Mouse (Mus musculus) kidney, embryonic 14.5 days (tissue): ENCODE measurements around the gene Car9. TPM values are rescaled to one million over a fixed set of nuclear protein-coding genes. Genes with fewer than 3 reads are reported as not detected.

Experiments used
- ATAC-seq: fragments of 200-750 bp; cut with Nextera tagmentation; 2 replicates; pipeline ENCODE4 v1.8.0; 2017; ENCODE audit warnings: moderate number of reproducible peaks, mild to moderate bottlenecking, moderate TSS enrichment, moderate library complexity; ENCODE audit not compliant: low FRiP score, low TSS enrichment
- H3K27ac ChIP-seq: fragments of 300-500 bp; sonication (generic); 2 replicates; pipeline ENCODE4 v1.5.1; 2014; ENCODE audit warnings: low read depth, mild to moderate bottlenecking, low read length, moderate library complexity, mixed read lengths
- H3K27me3 ChIP-seq: fragments of 300-500 bp; sonication (generic); 2 replicates; pipeline ENCODE4 v1.6.1; 2014; ENCODE audit warnings: mild to moderate bottlenecking, low read length; ENCODE audit not compliant: control insufficient read depth, insufficient read depth
- H3K36me3 ChIP-seq: fragments of 300-500 bp; sonication (generic); 2 replicates; pipeline ENCODE4 v1.6.1; 2014; ENCODE audit warnings: low read length, mixed read lengths; ENCODE audit not compliant: control insufficient read depth, insufficient read depth
- H3K4me1 ChIP-seq: fragments of 300-500 bp; sonication (generic); 2 replicates; pipeline ENCODE4 v1.6.1; 2014; ENCODE audit warnings: low read length, mixed read lengths; ENCODE audit not compliant: control insufficient read depth, insufficient read depth
- H3K4me2 ChIP-seq: fragments of 300-500 bp; sonication (generic); replicated peaks from 2 replicates; pipeline ENCODE4 v1.6.1; 2014; ENCODE audit warnings: low read depth, mild to moderate bottlenecking, low read length
- H3K4me3 ChIP-seq: fragments of 300-500 bp; sonication (generic); 2 replicates; pipeline ENCODE4 v1.5.1; 2014; ENCODE audit warnings: mild to moderate bottlenecking, low read length
- H3K9ac ChIP-seq: fragments of 300-500 bp; sonication (generic); 2 replicates; pipeline ENCODE4 v1.6.1; 2014; ENCODE audit warnings: low read depth, mild to moderate bottlenecking, low read length, moderate library complexity
- H3K9me3 ChIP-seq: fragments of 300-500 bp; sonication (generic); 2 replicates; pipeline ENCODE4 v1.6.1; 2016; ENCODE audit warnings: low read length; ENCODE audit not compliant: control insufficient read depth
- WGBS: fragments of 180-500 bp; shearing (Covaris S2); extraction: QIAGEN DNeasy Blood & Tissue Kit; methylation state at CpG from one replicate; pipeline ENCODE4 v1.1.7; 2014; 5-methylcytosine and 5-hydroxymethylcytosine counted together
- polyA plus RNA-seq: library from polyadenylated mRNA; unstranded; fragments of >200 nt; fragmentation: Nextera tagmentation; extraction: Ambion mirVana; gene quantifications from 2 replicates; pipeline ENCODE4 v1.2.1, GENCODE M21; 2014

Gene Car9
- polyA plus RNA-seq, 1 experiment from 2014 or later: 0.80 TPM

DNA sequence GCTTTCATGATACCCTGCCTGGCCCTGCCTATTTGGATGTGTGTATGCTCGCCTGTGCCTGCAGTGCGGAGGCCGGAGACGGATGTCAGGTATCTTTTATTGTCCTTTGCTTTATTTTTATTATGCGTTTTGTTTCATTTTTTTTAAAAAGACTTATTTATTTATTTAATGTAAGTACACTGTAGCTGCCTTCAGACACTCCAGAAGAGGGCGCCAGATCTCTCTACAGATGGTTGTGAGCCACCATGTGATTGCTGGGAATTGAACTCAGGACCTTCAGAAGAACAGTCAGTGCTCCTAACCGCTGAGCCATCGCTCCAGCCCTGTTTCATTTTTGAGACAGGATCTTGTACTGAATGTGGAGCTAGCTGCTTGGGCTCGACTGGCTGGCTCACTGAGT lies 21.7 kb downstream of the Car9 start:
- Histone ChIP-seq H3K4me3 (no peak overlapping the region), H3K27ac (no peak overlapping the region), H3K4me1 (peaks cover 4% of the 10 kb centered on the region; the same call in 1 of the 2 replicates), H3K36me3 (peaks cover 26% of the 10 kb centered on the region), H3K9me3 (0 out of 2 replicates have a peak, but pooled peaks cover 3% of the 10 kb centered on the region), H3K9ac (no peak overlapping the region), H3K27me3 (peaks cover 8% of the 10 kb centered on the region), H3K4me2 (no peak overlapping the region)
- no peak for ATAC-seq
- 76% methylated on average over 9 of the region's 9 CpGs for WGBS

- Histone ChIP-seq H3K4me1 (no peaks in the 10 kb centered on the region), H3K36me3 (peaks cover 42% of the 10 kb centered on the region), H3K9me3 (0 out of 2 replicates have a peak, but pooled peaks cover 3% of the 10 kb centered on the region), H3K4me2 (no peak overlapping the region), H3K27ac (no peak overlapping the region), H3K9ac (no peak overlapping the region), H3K4me3 (no peak overlapping the region), H3K27me3 (peaks cover 6% of the 10 kb centered on the region)
- 0 out of 2 replicates have a peak, but pooled peaks have one; percentile 58 for ATAC-seq
- 42% methylated on average over 8 of the region's 8 CpGs for WGBS
Measured at GRCm38 (mm10) chr4:43530081-43530501, 23.3 kb downstream of the Car9 start.

DNA sequence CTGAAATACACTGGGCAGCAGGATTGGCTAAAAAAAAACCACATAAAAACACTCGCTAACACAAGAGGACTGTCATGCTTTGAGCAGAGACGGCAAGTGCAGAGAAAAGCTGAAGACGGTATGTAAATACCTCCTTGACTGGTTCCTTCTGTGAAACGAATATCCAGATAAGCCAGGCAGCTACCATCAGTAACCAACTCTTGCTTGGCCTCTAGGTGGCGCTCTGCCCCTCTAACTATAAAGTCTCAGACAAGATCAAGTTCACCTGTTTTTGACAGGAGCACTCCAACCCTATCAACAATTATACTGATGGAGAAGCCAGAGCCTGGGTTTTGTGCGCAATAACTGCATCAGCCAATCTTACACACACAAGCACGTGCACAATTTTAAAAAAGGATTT lies 23.8 kb downstream of the Car9 start:
- 20% methylated on average over 7 of the region's 7 CpGs for WGBS
- no peak for ATAC-seq
- H3K36me3 ChIP-seq: peaks cover 47% of the 10 kb centered on the region
- no peak overlapping the region for H3K4me2 ChIP-seq
- 0 out of 2 replicates have a peak, but pooled peaks cover 3% of the 10 kb centered on the region for H3K9me3 ChIP-seq
- no peak overlapping the region for H3K9ac ChIP-seq
- no peak overlapping the region for H3K27ac ChIP-seq
- H3K4me3 ChIP-seq: no peak overlapping the region
- H3K4me1 ChIP-seq: no peaks in the 10 kb centered on the region
- H3K27me3 ChIP-seq: peaks cover 1% of the 10 kb centered on the region; the same call in 1 of the 2 replicates

- ATAC-seq: no peak
- Histone ChIP-seq H3K9me3 (no peaks in the 10 kb centered on the region), H3K4me1 (no peaks in the 10 kb centered on the region), H3K36me3 (peaks cover 73% of the 10 kb centered on the region), H3K4me3 (no peak overlapping the region), H3K4me2 (no peak overlapping the region), H3K27me3 (no peaks in the 10 kb centered on the region), H3K9ac (no peak overlapping the region), H3K27ac (no peak overlapping the region)
- 75% methylated on average over 9 of the region's 9 CpGs for WGBS
Measured at GRCm38 (mm10) chr4:43533270-43533669, 26.5 kb downstream of the Car9 start.

DNA sequence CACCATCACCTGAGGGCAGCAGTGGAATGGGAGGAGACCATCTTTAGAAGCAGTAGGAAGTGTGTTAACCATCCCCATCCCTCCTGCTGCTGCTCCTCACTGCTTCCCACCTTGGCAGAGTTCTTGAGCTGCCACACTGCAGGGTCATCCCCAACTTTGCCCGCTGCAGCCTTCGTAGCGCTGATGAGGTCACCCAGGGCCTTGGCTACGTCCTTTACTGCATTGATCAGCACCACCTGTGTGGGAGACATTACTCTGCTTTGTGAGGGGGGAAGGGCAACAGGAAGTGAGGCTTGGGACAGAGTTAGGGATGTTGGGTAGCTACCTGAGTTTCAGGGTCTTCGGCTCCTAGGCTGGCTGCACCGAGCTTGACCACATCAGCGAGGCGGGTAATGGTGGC lies 28.9 kb downstream of the Car9 start:
- Histone ChIP-seq H3K4me3 (no peak overlapping the region), H3K27me3 (no peaks in the 10 kb centered on the region), H3K4me2 (no peak overlapping the region), H3K9ac (no peak overlapping the region), H3K27ac (no peak overlapping the region), H3K9me3 (no peaks in the 10 kb centered on the region), H3K36me3 (peaks cover 97% of the 10 kb centered on the region), H3K4me1 (no peaks in the 10 kb centered on the region)
- WGBS: 93% methylated on average over 8 of the region's 8 CpGs
- ATAC-seq: no peak

DNA sequence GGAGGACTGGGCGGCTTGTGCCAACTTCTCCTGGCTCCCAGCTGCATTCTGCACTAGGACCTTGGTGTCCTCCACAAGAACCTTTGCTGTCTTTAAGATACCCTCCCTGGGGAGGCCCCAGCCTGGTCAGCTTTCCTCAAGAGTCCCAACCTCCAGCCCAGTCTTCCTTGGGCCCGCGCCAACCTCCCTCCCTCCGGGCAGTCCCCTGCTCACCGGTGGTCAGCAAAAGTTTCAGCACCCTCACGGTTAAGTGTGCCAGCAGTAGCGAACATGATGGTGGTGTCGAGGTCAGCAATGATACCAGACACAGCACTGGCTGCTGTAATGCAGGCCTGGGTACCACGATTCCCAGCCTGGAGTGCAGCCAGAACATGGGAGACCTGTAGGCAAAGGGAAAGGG lies 29.3 kb downstream of the Car9 start:
- Histone ChIP-seq H3K4me2 (no peak overlapping the region), H3K4me3 (no peak overlapping the region), H3K27me3 (no peaks in the 10 kb centered on the region), H3K36me3 (peaks cover 100% of the 10 kb centered on the region), H3K9ac (no peak overlapping the region), H3K27ac (no peak overlapping the region), H3K9me3 (no peaks in the 10 kb centered on the region), H3K4me1 (no peaks in the 10 kb centered on the region)
- WGBS: 92% methylated on average over 9 of the region's 9 CpGs
- ATAC-seq: no peak

DNA sequence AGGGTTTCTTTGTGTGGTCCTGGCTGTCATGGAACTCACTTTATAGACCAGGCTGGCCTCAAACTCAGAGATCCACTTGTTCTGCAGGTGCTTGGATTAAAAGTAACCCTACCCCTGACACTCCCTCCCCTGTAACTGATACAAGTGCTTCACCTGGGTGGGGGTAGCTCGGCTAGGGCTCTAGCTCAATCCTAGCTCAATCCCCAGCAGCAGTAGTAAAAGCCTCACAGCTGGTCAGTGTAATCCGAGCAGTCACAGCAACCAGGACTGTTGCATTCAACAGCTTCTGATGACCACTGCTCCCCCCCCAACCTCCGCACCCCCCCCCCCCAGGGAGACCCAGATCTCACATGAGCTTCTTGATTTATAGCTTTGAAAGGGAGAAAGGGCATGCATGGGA lies 35.3 kb downstream of the Car9 start:
- WGBS: 45% methylated on average over 3 of the region's 3 CpGs
- Histone ChIP-seq H3K4me1 (no peaks in the 10 kb centered on the region), H3K27ac (no peak overlapping the region), H3K9me3 (no peaks in the 10 kb centered on the region), H3K4me3 (no peak overlapping the region), H3K9ac (no peak overlapping the region), H3K4me2 (no peak overlapping the region), H3K27me3 (no peaks in the 10 kb centered on the region), H3K36me3 (peaks cover 100% of the 10 kb centered on the region)
- peak; percentile 81 for ATAC-seq

GRCm38 (mm10) chr4:43546375-43547047 lies 39.7 kb downstream of the Car9 start:
- Histone ChIP-seq H3K9me3 (no peaks in the 10 kb centered on the region), H3K27me3 (no peaks in the 10 kb centered on the region), H3K4me3 (no peak overlapping the region), H3K4me1 (no peaks in the 10 kb centered on the region), H3K27ac (no peak overlapping the region), H3K36me3 (peaks cover 100% of the 10 kb centered on the region), H3K9ac (no peak overlapping the region), H3K4me2 (no peak overlapping the region)
- ATAC-seq: no peak
- 91% methylated on average over 12 of the region's 12 CpGs for WGBS

- no peak for ATAC-seq
- Histone ChIP-seq H3K4me2 (no peak overlapping the region), H3K9me3 (no peaks in the 10 kb centered on the region; the same call in 1 of the 2 replicates), H3K27ac (no peak overlapping the region), H3K9ac (no peak overlapping the region), H3K36me3 (peaks cover 100% of the 10 kb centered on the region), H3K27me3 (no peaks in the 10 kb centered on the region), H3K4me1 (no peaks in the 10 kb centered on the region), H3K4me3 (no peak overlapping the region)
- 93% methylated on average over 8 of the region's 8 CpGs for WGBS
Measured at GRCm38 (mm10) chr4:43547160-43547559, 40.4 kb downstream of the Car9 start.
